Mouse (Mus musculus) thymus, adult 2 months (tissue): Measurements from ENCODE around the gene Gm42421.

Source experiments
- CTCF ChIP-seq: fragments of 200-500 bp; IDR thresholded peaks from 2 replicates; pipeline ENCODE4 v1.5.1; 2012; ENCODE audit warnings: mild to moderate bottlenecking, control low read depth, low read length, moderate library complexity, borderline replicate concordance; ENCODE audit not compliant: control insufficient read depth, poor library complexity, insufficient read depth; ENCODE audit errors: extremely low read depth
- POLR2A ChIP-seq: fragments of 200-500 bp; IDR thresholded peaks from 2 replicates; pipeline ENCODE4 v1.6.1; 2012; ENCODE audit warnings: mild to moderate bottlenecking, low read length, control low read depth, moderate library complexity; ENCODE audit not compliant: control insufficient read depth, poor library complexity, insufficient read depth; ENCODE audit errors: extremely low read depth

- TF ChIP-seq POLR2A (no peak), CTCF (no peak)
Observed at GRCm38 (mm10) chr5:143931863-143932580, 4.0 kb downstream of the Gm42421 start.
